ENCODE assay signal across 8 mouse cellular contexts in genomic region chr5:73168769-73169272, GRCm38 (mm10).
DNase-seq lines count a peak whose midpoint lies in the region; ATAC-seq and TF ChIP-seq lines count a peak whose summit lies in the region.

No protein-coding gene starts in this region.

- H3K9me3 ChIP-seq in intestine, postnatal 0 days (ENCODE audit: control insufficient read depth): no peaks in the 10 kb centered on the region

- 13% methylated on average over 5 of the region's 5 CpGs for WGBS in intestine, postnatal 0 days
- 82% methylated on average over 5 of the region's 5 CpGs for WGBS in thymus, adult 2 months

- H3K27me3 ChIP-seq in intestine, postnatal 0 days (replicated peaks; ENCODE audit: control insufficient read depth, insufficient read depth, low read length): no peaks in the 10 kb centered on the region
- H3K27me3 ChIP-seq in thymus, adult 2 months (ENCODE audit: control insufficient read depth, insufficient read depth, low read length): no peaks in the 10 kb centered on the region

- ATAC-seq in intestine, postnatal 0 days: peak; percentile 80
- no peak for ATAC-seq in megakaryocyte-erythroid progenitor cell, adult 5-6 weeks (replicated peaks; ENCODE audit: low FRiP score, low TSS enrichment, poor library complexity, severe bottlenecking)

- H3K4me1 ChIP-seq in intestine, postnatal 0 days (replicated peaks; ENCODE audit: control insufficient read depth, insufficient read depth, low read length): no peaks in the 10 kb centered on the region
- no peaks in the 10 kb centered on the region for H3K4me1 ChIP-seq in thymus, adult 2 months (replicated peaks; ENCODE audit: control insufficient read depth, insufficient read depth, low read length)

- H3K4me2 ChIP-seq in intestine, postnatal 0 days (replicated peaks; ENCODE audit: low read depth): no peak overlapping the region

- DNase-seq in embryo, embryonic 10 days (ENCODE audit: low spot score): peak; percentile 44
- no peak for DNase-seq in embryo, embryonic 9.5 days (ENCODE audit: extremely low spot score)
- DNase-seq in fibroblast of lung, adult 2 months (ENCODE audit: low read depth): peak; percentile 25
- DNase-seq in lung, postnatal 25 days (ENCODE audit: low spot score): peak; percentile 28
- no peak for DNase-seq in thymus, adult 2 months
- no peak for DNase-seq in adrenal gland, postnatal 4 days (ENCODE audit: low spot score in 2 of 2)

- H3K9ac ChIP-seq in intestine, postnatal 0 days (ENCODE audit: low read depth, low read length): no peak overlapping the region

- H3K4me3 ChIP-seq in intestine, postnatal 0 days (ENCODE audit: low read depth, low read length): no peak overlapping the region
- no peak overlapping the region for H3K4me3 ChIP-seq in thymus, adult 2 months (ENCODE audit: control insufficient read depth, insufficient read depth, low read length)

- no peak for TF ChIP-seq POLR2A in thymus, adult 2 months (IDR thresholded peaks at IDR 0.05; ENCODE audit: control insufficient read depth, extremely low read depth, insufficient read depth, low read length, poor library complexity)

- H3K27ac ChIP-seq in intestine, postnatal 0 days (ENCODE audit: low read depth, low read length): no peak overlapping the region
- no peak overlapping the region for H3K27ac ChIP-seq in thymus, adult 2 months (ENCODE audit: control insufficient read depth, insufficient read depth, low read length)

- TF ChIP-seq CTCF in intestine, postnatal 0 days (IDR thresholded peaks at IDR 0.05; ENCODE audit: low read depth): no peak
- TF ChIP-seq CTCF in thymus, adult 2 months (IDR thresholded peaks at IDR 0.05; ENCODE audit: borderline replicate concordance, control insufficient read depth, extremely low read depth, insufficient read depth, low read length, poor library complexity): no peak

- H3K36me3 ChIP-seq in intestine, postnatal 0 days (ENCODE audit: control insufficient read depth, insufficient read depth): no peaks in the 10 kb centered on the region; the same call in 1 of the 2 replicates
- no peaks in the 10 kb centered on the region for H3K36me3 ChIP-seq in thymus, adult 2 months (ENCODE audit: control insufficient read depth, insufficient read depth, low read length)

Comparison
In these comparisons a context has a peak if more than half of its experiments do, and no peak if none do; other contexts are left out.
1. DNase-seq: peak in embryo, embryonic 10 days (single experiment), fibroblast of lung, adult 2 months (single experiment) and lung, postnatal 25 days (single experiment); none in embryo, embryonic 9.5 days (single experiment), thymus, adult 2 months (single experiment) and adrenal gland, postnatal 4 days (0 of 2).